Mouse (Mus musculus) bone marrow, adult 2 months (tissue): Measurements from ENCODE around the gene Tnxb. TPM values are rescaled to one million over a fixed set of nuclear protein-coding genes. Genes with fewer than 3 reads are reported as not detected.

ENCODE experiments used
- H3K27ac ChIP-seq: fragments of 200-500 bp; 2 replicates; pipeline ENCODE4 v1.5.1; 2012; ENCODE audit warnings: low read depth, mild to moderate bottlenecking, control low read depth, inconsistent platforms, low read length; ENCODE audit not compliant: control insufficient read depth, poor library complexity, insufficient read depth
- H3K4me1 ChIP-seq: fragments of 200-500 bp; 2 replicates; pipeline ENCODE4 v1.6.1; 2011; ENCODE audit warnings: low read length; ENCODE audit not compliant: control insufficient read depth, insufficient read depth
- H3K4me3 ChIP-seq: fragments of 200-500 bp; replicated peaks from 2 replicates; pipeline ENCODE3; 2011; ENCODE audit warnings: mild to moderate bottlenecking, low read depth, low read length, control low read depth; ENCODE audit not compliant: control insufficient read depth
- CTCF ChIP-seq: fragments of 200-500 bp; IDR thresholded peaks from 2 replicates; pipeline ENCODE4 v1.5.1; 2011; ENCODE audit warnings: low read length, control low read depth; ENCODE audit not compliant: control insufficient read depth, insufficient read depth
- POLR2A ChIP-seq: fragments of 200-500 bp; IDR thresholded peaks from 2 replicates; pipeline ENCODE4 v1.6.1; 2011; ENCODE audit warnings: low read depth, mild to moderate bottlenecking, control low read depth, low read length, borderline replicate concordance; ENCODE audit not compliant: control insufficient read depth
- WGBS: fragments of 180-500 bp; shearing (Covaris S2); methylation state at CpG from one replicate; pipeline ENCODE4 v1.1.7; 2018; 5-methylcytosine and 5-hydroxymethylcytosine counted together
- polyA plus RNA-seq: library from polyadenylated mRNA; stranded (reverse); fragments of >200 nt; gene quantifications from 2 replicates; pipeline ENCODE4 v1.2.4, GENCODE M21; 2011; ENCODE audit warnings: low replicate concordance; ENCODE audit not compliant: missing spikeins, insufficient read depth, insufficient read length

The Tnxb gene
- polyA plus RNA-seq, 1 experiment = 0.17 TPM

- Histone ChIP-seq H3K4me3 (no peak overlapping the region), H3K4me1 (no peaks in the 10 kb centered on the region), H3K27ac (no peak overlapping the region)
- WGBS = 32% methylated on average over 11 of the region's 11 CpGs
- TF ChIP-seq POLR2A = no peak
- no peak for TF ChIP-seq CTCF
Observed at GRCm38 (mm10) chr17:34660259-34660820, 10.0 kb upstream of the Tnxb start.

DNA sequence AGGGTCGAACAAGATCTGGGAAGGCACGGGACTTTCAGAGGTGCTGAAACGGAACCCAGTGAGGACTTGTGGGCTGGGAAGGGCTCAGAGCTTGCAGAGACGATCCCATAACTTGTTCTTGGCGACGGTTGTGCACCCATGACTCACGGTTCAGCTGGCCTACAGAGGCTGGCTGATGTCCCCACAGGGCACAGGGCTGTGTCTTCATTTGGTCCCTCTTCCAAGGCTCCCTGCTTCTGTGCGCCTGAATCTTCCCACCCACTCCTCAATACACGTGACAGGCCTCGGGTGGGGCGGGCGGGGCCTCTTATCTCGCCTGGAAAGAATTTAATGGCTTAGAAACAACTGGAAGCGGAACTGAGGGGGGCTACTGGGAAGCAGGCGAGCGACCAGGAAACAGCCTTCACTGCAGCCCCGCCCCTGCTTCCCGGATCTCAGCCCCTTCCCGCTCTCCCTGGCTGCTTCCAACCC lies 9.2 kb upstream of the Tnxb start:
- no peak overlapping the region for H3K27ac ChIP-seq
- no peak overlapping the region for H3K4me3 ChIP-seq
- 6% methylated on average over 19 of the region's 19 CpGs for WGBS
- no peak for TF ChIP-seq POLR2A
- H3K4me1 ChIP-seq = no peaks in the 10 kb centered on the region

- 72% methylated on average over 1 of the region's 1 CpGs for WGBS
- Histone ChIP-seq H3K27ac (no peak overlapping the region), H3K4me1 (no peaks in the 10 kb centered on the region), H3K4me3 (no peak overlapping the region)
- no peak for TF ChIP-seq POLR2A
- TF ChIP-seq CTCF = no peak
Observed at GRCm38 (mm10) chr17:34662468-34662867, 7.9 kb upstream of the Tnxb start.

DNA sequence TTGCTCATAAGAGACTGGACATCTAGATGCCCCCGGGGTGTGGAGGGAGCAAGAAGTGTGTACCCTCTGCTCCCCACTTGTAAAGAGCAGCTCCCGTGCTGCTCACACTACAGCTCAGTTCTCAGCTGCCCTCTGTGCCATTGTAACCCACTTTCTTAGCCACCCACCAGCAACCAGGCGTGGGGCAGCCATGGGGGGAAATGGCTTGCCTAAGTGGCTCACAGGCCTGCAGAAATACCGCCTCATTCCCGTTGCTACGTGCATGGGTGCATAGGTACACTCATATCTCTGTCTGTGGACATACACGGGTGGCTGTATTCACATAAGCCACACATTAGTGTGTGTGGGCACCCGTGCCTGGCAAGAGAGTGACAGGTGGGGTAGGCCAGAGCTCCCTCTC lies 7.4 kb upstream of the Tnxb start:
- Histone ChIP-seq H3K27ac (no peak overlapping the region), H3K4me1 (no peaks in the 10 kb centered on the region), H3K4me3 (no peak overlapping the region)
- WGBS = 71% methylated on average over 8 of the region's 8 CpGs
- TF ChIP-seq POLR2A (no peak), CTCF (no peak)

- WGBS = 43% methylated on average over 1 of the region's 1 CpGs
- H3K4me1 ChIP-seq = no peaks in the 10 kb centered on the region
- H3K4me3 ChIP-seq = no peak overlapping the region
- H3K27ac ChIP-seq = no peak overlapping the region
- TF ChIP-seq CTCF (no peak), POLR2A (no peak)
Observed at GRCm38 (mm10) chr17:34663558-34663957, 6.8 kb upstream of the Tnxb start.

GRCm38 (mm10) chr17:34664472-34664871 lies 5.9 kb upstream of the Tnxb start:
- no peaks in the 10 kb centered on the region for H3K4me1 ChIP-seq
- no peak overlapping the region for H3K4me3 ChIP-seq
- TF ChIP-seq POLR2A = no peak
- TF ChIP-seq CTCF = no peak
- 61% methylated on average over 7 of the region's 7 CpGs for WGBS
- no peak overlapping the region for H3K27ac ChIP-seq

GRCm38 (mm10) chr17:34671151-34672066 lies 1.1 kb downstream of the Tnxb start:
- 18% methylated on average over 93 of the region's 93 CpGs for WGBS
- no peak overlapping the region for H3K4me3 ChIP-seq
- H3K4me1 ChIP-seq = no peaks in the 10 kb centered on the region
- TF ChIP-seq POLR2A (no peak), CTCF (no peak)
- H3K27ac ChIP-seq = no peak overlapping the region

- TF ChIP-seq POLR2A (no peak), CTCF (no peak)
- no peak overlapping the region for H3K4me3 ChIP-seq
- no peak overlapping the region for H3K27ac ChIP-seq
- WGBS = 35% methylated on average over 49 of the region's 49 CpGs
- H3K4me1 ChIP-seq = no peaks in the 10 kb centered on the region
Observed at GRCm38 (mm10) chr17:34672246-34672792, 2.0 kb downstream of the Tnxb start.

GRCm38 (mm10) chr17:34673139-34673538 lies 2.8 kb downstream of the Tnxb start:
- TF ChIP-seq POLR2A = no peak
- no peak for TF ChIP-seq CTCF
- WGBS = 76% methylated on average over 7 of the region's 7 CpGs
- H3K27ac ChIP-seq = no peak overlapping the region
- no peak overlapping the region for H3K4me3 ChIP-seq
- no peaks in the 10 kb centered on the region for H3K4me1 ChIP-seq
